In the genomic region with DNA sequence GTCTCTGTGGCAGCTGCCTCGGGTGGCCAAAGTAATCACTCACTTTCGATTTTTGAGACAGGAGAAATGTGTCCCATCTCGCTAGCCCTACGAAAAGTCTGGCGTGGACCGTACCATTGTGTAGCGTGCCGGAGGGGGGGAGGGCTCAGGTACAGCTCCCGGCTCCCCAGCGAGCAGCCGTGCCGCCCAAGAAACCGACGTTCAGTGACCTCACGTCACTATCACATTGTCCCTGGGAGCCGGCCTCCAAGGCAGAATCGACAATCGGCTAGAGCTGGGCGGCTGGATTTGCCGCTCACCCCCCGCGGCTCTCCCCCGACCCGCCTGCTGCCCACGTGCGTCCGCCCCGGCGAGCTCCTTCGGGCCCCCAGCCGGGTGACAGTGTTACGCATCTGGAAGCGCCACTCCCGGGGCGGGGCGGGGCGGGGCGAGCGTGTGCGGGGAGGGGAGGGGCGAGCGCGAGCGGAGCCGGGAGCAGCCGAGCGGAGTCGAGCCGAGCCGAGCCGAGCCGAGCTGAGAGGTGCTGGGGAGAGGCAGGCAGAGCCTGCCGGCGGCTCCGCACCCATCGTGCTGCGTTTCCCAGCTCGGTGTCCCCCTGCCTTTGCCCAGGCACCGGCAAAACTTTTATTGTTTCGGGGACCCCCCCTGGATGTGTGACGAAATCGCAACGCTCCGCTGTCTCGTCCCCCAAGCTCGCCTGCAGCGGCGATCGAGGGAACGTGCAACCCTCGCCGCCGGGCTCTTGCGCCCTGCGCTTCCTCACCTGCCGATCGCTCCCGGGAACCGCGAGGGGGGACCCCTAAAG, we compare ENCODE assay signal across 8 mouse cellular contexts. TPM values are rescaled to one million over a fixed set of nuclear protein-coding genes. Genes with fewer than 3 reads are reported as not detected.
DNase-seq lines count a peak whose midpoint lies in the region; ATAC-seq and TF ChIP-seq lines count a peak whose summit lies in the region.

A gene (plus strand): TSS at position 471 of the 805 bp plus-strand sequence.

- H3K4me3 ChIP-seq in CH12.LX (replicated peaks in 1 of 3; ENCODE audit: low read depth in 2 of 3, low read length in 2 of 3, poor library complexity in 1 of 3) = peak within 1 kb of the TSS; percentile 55 to 79 (median 63)
- H3K4me3 ChIP-seq in forebrain, embryonic 12.5 days (replicated peaks) = peak within 1 kb of the TSS; percentile 66
- peak within 1 kb of the TSS; percentile 63 for H3K4me3 ChIP-seq in heart, postnatal 0 days (ENCODE audit: low read depth, low read length)
- H3K4me3 ChIP-seq in liver, embryonic 14.5 days (ENCODE audit: insufficient read depth in 1 of 2, low read depth in 2 of 2, low read length in 2 of 2) = peak within 1 kb of the TSS; percentile 96 to 98
- peak within 1 kb of the TSS; percentile 78 for H3K4me3 ChIP-seq in stomach, embryonic 15.5 days (replicated peaks)

- peak; percentile 98 for ATAC-seq in forebrain, embryonic 12.5 days (ENCODE audit: low FRiP score)
- peak; percentile 96 for ATAC-seq in heart, postnatal 0 days (ENCODE audit: insufficient read depth, low read depth)
- ATAC-seq in liver, embryonic 14.5 days (ENCODE audit: insufficient read depth) = peak; percentile 90
- ATAC-seq in stomach, embryonic 15.5 days (ENCODE audit: insufficient read depth, low FRiP score, low read depth) = peak; percentile 97

- no peaks in the 10 kb centered on the region for H3K36me3 ChIP-seq in CH12.LX (replicated peaks in 1 of 2; ENCODE audit: control insufficient read depth in 1 of 2, insufficient read depth in 1 of 2, low read length in 1 of 2)
- no peaks in the 10 kb centered on the region for H3K36me3 ChIP-seq in forebrain, embryonic 12.5 days (replicated peaks)
- no peaks in the 10 kb centered on the region for H3K36me3 ChIP-seq in heart, postnatal 0 days (replicated peaks; ENCODE audit: control insufficient read depth, insufficient read depth, low read length)
- H3K36me3 ChIP-seq in liver, embryonic 14.5 days (replicated peaks; ENCODE audit: control insufficient read depth, insufficient read depth, low read depth) = no peaks in the 10 kb centered on the region
- H3K36me3 ChIP-seq in stomach, embryonic 15.5 days = no peaks in the 10 kb centered on the region

- in situ Hi-C loops in CH12.LX (cut with MboI; ENCODE audit: low pct_ligation_motif_present, low pct_unique_long_range_greater_than_20kb, low sequenced_read_pairs) = no loop called here

- TF ChIP-seq CTCF in CH12.LX (conservative IDR thresholded peaks at IDR 0.05 in 1 of 2, IDR thresholded peaks at IDR 0.05 in 1 of 2; ENCODE audit: low read depth in 2 of 2, low read length in 2 of 2) = no peak
- TF ChIP-seq CTCF in heart, postnatal 0 days (IDR thresholded peaks at IDR 0.05; ENCODE audit: low read depth) = no peak
- peak; percentile 11; the same call in 1 of the 2 replicates for TF ChIP-seq CTCF in liver, embryonic 14.5 days (IDR thresholded peaks at IDR 0.05; ENCODE audit: low read depth)

- peak within 1 kb of the TSS; percentile 53; the same call in 1 of the 2 replicates for H3K27ac ChIP-seq in CH12.LX (ENCODE audit: insufficient read depth, low read depth)
- peak within 1 kb of the TSS; percentile 87 for H3K27ac ChIP-seq in forebrain, embryonic 12.5 days
- H3K27ac ChIP-seq in heart, postnatal 0 days (ENCODE audit: low read depth) = peak within 1 kb of the TSS; percentile 95
- H3K27ac ChIP-seq in liver, embryonic 14.5 days = peak within 1 kb of the TSS; percentile 87
- peak within 1 kb of the TSS; percentile 91 for H3K27ac ChIP-seq in stomach, embryonic 15.5 days

- no peak for TF ChIP-seq RAD21 in CH12.LX (IDR thresholded peaks at IDR 0.05; ENCODE audit: low read depth, low read length)

- peaks cover 15% of the 10 kb centered on the region for H3K27me3 ChIP-seq in CH12.LX (replicated peaks)
- H3K27me3 ChIP-seq in forebrain, embryonic 12.5 days = 0 out of 2 replicates have a peak, but pooled peaks cover 5% of the 10 kb centered on the region
- H3K27me3 ChIP-seq in heart, postnatal 0 days (ENCODE audit: control insufficient read depth, insufficient read depth, low read length) = no peaks in the 10 kb centered on the region
- no peaks in the 10 kb centered on the region for H3K27me3 ChIP-seq in liver, embryonic 14.5 days (ENCODE audit: control insufficient read depth, insufficient read depth, low read length)
- no peaks in the 10 kb centered on the region for H3K27me3 ChIP-seq in stomach, embryonic 15.5 days (replicated peaks)

- H3K79me2 ChIP-seq in CH12.LX (replicated peaks; ENCODE audit: control insufficient read depth, extremely low read depth, insufficient read depth, poor library complexity, severe bottlenecking) = no peaks in the 10 kb centered on the region

- peak within 1 kb of the TSS; percentile 85 for H3K9ac ChIP-seq in CH12.LX (ENCODE audit: insufficient read depth, low read depth)
- peak within 1 kb of the TSS; percentile 77 for H3K9ac ChIP-seq in forebrain, embryonic 12.5 days
- peak within 1 kb of the TSS; percentile 71 for H3K9ac ChIP-seq in heart, postnatal 0 days (replicated peaks; ENCODE audit: low read depth, low read length)
- peak within 1 kb of the TSS; percentile 96 for H3K9ac ChIP-seq in liver, embryonic 14.5 days (replicated peaks)
- peak within 1 kb of the TSS; percentile 61 for H3K9ac ChIP-seq in stomach, embryonic 15.5 days

- dilution Hi-C loops in CH12.LX (cut with MboI; ENCODE audit: extremely low pct_ligation_motif_present, extremely low pct_unique_long_range_greater_than_20kb, low sequenced_read_pairs) = no loop called here

- no peak; the same call in none of the 2 replicates for TF ChIP-seq POLR2A in CH12.LX (IDR thresholded peaks at IDR 0.05; ENCODE audit: low read depth, low read length)

- under 1% methylated on average over 66 of the region's 80 CpGs for WGBS in forebrain, embryonic 12.5 days
- under 1% methylated on average over 70 of the region's 80 CpGs for WGBS in heart, postnatal 0 days
- WGBS in liver, embryonic 14.5 days (ENCODE audit: insufficient replicate concordance) = under 1% methylated on average over 75 of the region's 80 CpGs
- WGBS in stomach, embryonic 15.5 days = under 1% methylated on average over 77 of the region's 80 CpGs

- H3K4me2 ChIP-seq in CH12.LX (ENCODE audit: insufficient read depth, low read depth, poor library complexity, severe bottlenecking) = peak within 1 kb of the TSS; percentile 80
- peak within 1 kb of the TSS; percentile 98 for H3K4me2 ChIP-seq in forebrain, embryonic 12.5 days
- H3K4me2 ChIP-seq in heart, postnatal 0 days (ENCODE audit: low read depth, low read length) = peak within 1 kb of the TSS; percentile 91
- H3K4me2 ChIP-seq in liver, embryonic 14.5 days (ENCODE audit: low read depth) = peak within 1 kb of the TSS; percentile 88
- peak within 1 kb of the TSS; percentile 84 for H3K4me2 ChIP-seq in stomach, embryonic 15.5 days

- peaks cover 4 to 26% of the 10 kb centered on the region in 2 experiments for H3K4me1 ChIP-seq in CH12.LX (ENCODE audit: control insufficient read depth in 1 of 2, insufficient read depth in 2 of 2)
- H3K4me1 ChIP-seq in forebrain, embryonic 12.5 days = peaks cover 32% of the 10 kb centered on the region
- H3K4me1 ChIP-seq in heart, postnatal 0 days (ENCODE audit: control insufficient read depth, insufficient read depth) = peaks cover 19% of the 10 kb centered on the region
- peaks cover 8 to 17% of the 10 kb centered on the region in 2 experiments for H3K4me1 ChIP-seq in liver, embryonic 14.5 days (replicated peaks; ENCODE audit: control insufficient read depth in 2 of 2, insufficient read depth in 2 of 2, low read length in 1 of 2)
- peaks cover 16% of the 10 kb centered on the region; the same call in 1 of the 2 replicates for H3K4me1 ChIP-seq in stomach, embryonic 15.5 days

- TF ChIP-seq EP300 in CH12.LX (IDR thresholded peaks at IDR 0.05; ENCODE audit: low read length) = no peak
- peak; percentile 59; the same call in 1 of the 2 replicates for TF ChIP-seq EP300 in heart, postnatal 0 days (IDR thresholded peaks at IDR 0.05; ENCODE audit: low read depth)
- peak; percentile 44; the same call in 1 of the 2 replicates for TF ChIP-seq EP300 in liver, embryonic 14.5 days (IDR thresholded peaks at IDR 0.05; ENCODE audit: low read depth)

- no peaks in the 10 kb centered on the region for H3K9me3 ChIP-seq in CH12.LX (replicated peaks; ENCODE audit: low read length)
- no peaks in the 10 kb centered on the region for H3K9me3 ChIP-seq in forebrain, embryonic 12.5 days
- no peaks in the 10 kb centered on the region for H3K9me3 ChIP-seq in heart, postnatal 0 days (replicated peaks; ENCODE audit: control insufficient read depth, low read length)
- H3K9me3 ChIP-seq in liver, embryonic 14.5 days (ENCODE audit: control insufficient read depth, low read length) = no peaks in the 10 kb centered on the region
- H3K9me3 ChIP-seq in stomach, embryonic 15.5 days = no peaks in the 10 kb centered on the region

- DNase-seq in CH12.LX (ENCODE audit: extremely low read depth) = peak; percentile 90
- peak; percentile 93 for DNase-seq in c-Kit-positive CD71-positive TER-119-positive erythroid progenitor cells, embryonic 14.5 days (ENCODE audit: low spot score)
- peak; percentile 94 for DNase-seq in heart, postnatal 0 days (ENCODE audit: low spot score)
- peak; percentile 92 to 94 for DNase-seq in kidney, postnatal 36 days
- peak; percentile 92 to 93 (median 92) for DNase-seq in liver, embryonic 14.5 days (ENCODE audit: low read depth in 3 of 3, low spot score in 3 of 3)
- peak; percentile 93 for DNase-seq in neural tube, embryonic 10.5 days (ENCODE audit: extremely low spot score, low spot score)

TF ChIP-seq in CH12.LX, 34 proteins besides CTCF, POLR2A, EP300 and RAD21 (continues in another document):
- TF ChIP-seq GABPA (IDR thresholded peaks at IDR 0.05; ENCODE audit: insufficient replicate concordance, low read depth, low read length) (no peak), CHD1 (IDR thresholded peaks at IDR 0.05; ENCODE audit: low read depth, low read length) (peak; percentile 99), E2F4 (IDR thresholded peaks at IDR 0.05; ENCODE audit: insufficient replicate concordance, low read depth, low read length) (no peak), SMC3 (IDR thresholded peaks at IDR 0.05; ENCODE audit: low read depth, low read length) (no peak), UBTF (IDR thresholded peaks at IDR 0.05; ENCODE audit: low read depth, low read length) (0 out of 2 replicates have a peak, but pooled peaks have one; percentile 31), MEF2A (IDR thresholded peaks at IDR 0.05; ENCODE audit: borderline replicate concordance, low read depth, low read length) (peak; percentile 17; the same call in 1 of the 2 replicates), PAX5 (IDR thresholded peaks at IDR 0.05; ENCODE audit: low read length) (no peak)

RNA-seq across cellular contexts. Expression of the gene that starts here (rescaled TPM):
- total RNA-seq in CH12.LX (2012; rRNA removed) = 0.34 and 0.68 TPM in 2 replicates
- 1.7 TPM in 2 replicates for total RNA-seq in CH12.LX (2014; rRNA removed)
- 2.0 and 2.4 TPM in 2 replicates for polyA plus RNA-seq in CH12.LX (2012; ENCODE audit: insufficient read length, low read depth)
- polyA plus RNA-seq in forebrain, embryonic 12.5 days (2016; fragmentation: Nextera tagmentation; extraction: Ambion mirVana) = 23.6 and 24.3 TPM in 2 replicates
- 13.8 and 25.7 TPM in 2 replicates for total RNA-seq in heart, postnatal 0 days (2014; rRNA removed; ENCODE audit: low replicate concordance)
- polyA plus RNA-seq in heart, postnatal 0 days (2015; fragmentation: Nextera tagmentation; extraction: Ambion mirVana) = 7.8 and 8.7 TPM in 2 replicates
- polyA plus RNA-seq in liver, embryonic 14.5 days (2012; rRNA removed) = 1.9 and 2.4 TPM in 2 replicates
- polyA plus RNA-seq in liver, embryonic 14.5 days (2014; fragmentation: Nextera tagmentation; extraction: Ambion mirVana) = 3.7 and 5.6 TPM in 2 replicates
- 8.1 and 8.5 TPM in 2 replicates for polyA plus RNA-seq in stomach, embryonic 15.5 days (2015; fragmentation: Nextera tagmentation; extraction: Ambion mirVana)

Comparison
In these comparisons a context has a peak if more than half of its experiments do, and no peak if none do; other contexts are left out.
1. Peak in every context shown above with its lines: DNase-seq, ATAC-seq, H3K4me3 ChIP-seq and H3K27ac ChIP-seq.